Mouse (Mus musculus): ENCODE measurements around the gene Sun2.

GRCm38 (mm10) chr15:79747998-79748397 is 5.7 kb upstream of the Sun2 start:
- TF ChIP-seq CTCF (IDR thresholded peaks at IDR 0.05; ENCODE audit: borderline replicate concordance, extremely low read depth, insufficient read depth, insufficient read length) = peak; percentile 62; the same call in 1 of the 2 replicates
- no peak for TF ChIP-seq POLR2A (IDR thresholded peaks at IDR 0.05; ENCODE audit: borderline replicate concordance, extremely low read depth, insufficient read depth, insufficient read length, poor library complexity, severe bottlenecking)
